Mouse (Mus musculus) midbrain, embryonic 12.5 days (tissue): Measurements from ENCODE around the gene Ezh1. TPM values are rescaled to one million over a fixed set of nuclear protein-coding genes. Genes with fewer than 3 reads are reported as not detected.

Source experiments
- ATAC-seq: fragments of 200-750 bp; cut with Nextera tagmentation; 2 replicates; pipeline ENCODE4 v1.8.0; 2017; ENCODE audit warnings: low read depth, moderate TSS enrichment, moderate library complexity; ENCODE audit not compliant: low FRiP score
- H3K27ac ChIP-seq: fragments of 300-500 bp; sonication (generic); replicated peaks from 2 replicates; pipeline ENCODE4 v1.5.1; 2016; ENCODE audit warnings: mild to moderate bottlenecking
- H3K27me3 ChIP-seq: fragments of 300-500 bp; sonication (generic); 2 replicates; pipeline ENCODE4 v1.6.1; 2016; ENCODE audit warnings: mild to moderate bottlenecking
- H3K36me3 ChIP-seq: fragments of 300-500 bp; sonication (generic); 2 replicates; pipeline ENCODE4 v1.6.1; 2016
- H3K4me1 ChIP-seq: fragments of 300-500 bp; sonication (generic); 2 replicates; pipeline ENCODE4 v1.6.1; 2016
- H3K4me2 ChIP-seq: fragments of 300-500 bp; sonication (generic); replicated peaks from 2 replicates; pipeline ENCODE4 v1.6.1; 2016; ENCODE audit warnings: mild to moderate bottlenecking, moderate library complexity
- H3K4me3 ChIP-seq: fragments of 300-500 bp; sonication (generic); 2 replicates; pipeline ENCODE4 v1.5.1; 2016; ENCODE audit warnings: mild to moderate bottlenecking
- H3K9ac ChIP-seq: fragments of 300-500 bp; sonication (generic); replicated peaks from 2 replicates; pipeline ENCODE4 v1.6.1; 2016; ENCODE audit warnings: mild to moderate bottlenecking, moderate library complexity
- H3K9me3 ChIP-seq: fragments of 300-500 bp; sonication (generic); 2 replicates; pipeline ENCODE4 v1.6.1; 2016; ENCODE audit warnings: mild to moderate bottlenecking
- WGBS: fragments of 180-500 bp; shearing (Covaris S2); methylation state at CpG from one replicate; pipeline ENCODE4 v1.1.7; 2016; 5-methylcytosine and 5-hydroxymethylcytosine counted together
- polyA plus RNA-seq: library from polyadenylated mRNA; unstranded; fragments of >200 nt; fragmentation: Nextera tagmentation; extraction: Ambion mirVana; gene quantifications from 2 replicates; pipeline ENCODE4 v1.2.1, GENCODE M21; 2016

Gene Ezh1
- polyA plus RNA-seq, 1 experiment from 2014 or later: 12.6 TPM

GRCm38 (mm10) chr11:101186526-101187247 lies 39.6 kb downstream of the Ezh1 start:
- Histone ChIP-seq H3K4me1 (peaks cover 18% of the 10 kb centered on the region), H3K27ac (no peak overlapping the region), H3K4me3 (no peak overlapping the region), H3K9ac (no peak overlapping the region), H3K36me3 (no peaks in the 10 kb centered on the region), H3K4me2 (no peak overlapping the region), H3K9me3 (no peaks in the 10 kb centered on the region), H3K27me3 (0 out of 2 replicates have a peak, but pooled peaks cover 13% of the 10 kb centered on the region)
- WGBS: 87% methylated on average over 27 of the region's 27 CpGs
- no peak for ATAC-seq

- ATAC-seq: no peak
- Histone ChIP-seq H3K9ac (no peak overlapping the region), H3K27me3 (peaks cover 14% of the 10 kb centered on the region; the same call in 1 of the 2 replicates), H3K4me2 (no peak overlapping the region), H3K9me3 (no peaks in the 10 kb centered on the region), H3K36me3 (no peaks in the 10 kb centered on the region), H3K4me1 (peaks cover 12% of the 10 kb centered on the region), H3K27ac (no peak overlapping the region), H3K4me3 (no peak overlapping the region)
- WGBS: 89% methylated on average over 4 of the region's 4 CpGs
Observed at GRCm38 (mm10) chr11:101185441-101185840, 40.8 kb downstream of the Ezh1 start.

GRCm38 (mm10) chr11:101184984-101185383 lies 41.3 kb downstream of the Ezh1 start:
- H3K27ac ChIP-seq: no peak overlapping the region
- no peak for ATAC-seq
- 89% methylated on average over 12 of the region's 12 CpGs for WGBS
- peaks cover 11% of the 10 kb centered on the region for H3K4me1 ChIP-seq
- no peak overlapping the region for H3K4me3 ChIP-seq
- peaks cover 18% of the 10 kb centered on the region; the same call in 1 of the 2 replicates for H3K27me3 ChIP-seq
- no peak overlapping the region for H3K4me2 ChIP-seq
- no peaks in the 10 kb centered on the region for H3K9me3 ChIP-seq
- H3K36me3 ChIP-seq: no peaks in the 10 kb centered on the region
- no peak overlapping the region for H3K9ac ChIP-seq

GRCm38 (mm10) chr11:101182771-101183517 lies 43.3 kb downstream of the Ezh1 start:
- no peaks in the 10 kb centered on the region for H3K9me3 ChIP-seq
- H3K27ac ChIP-seq: no peak overlapping the region
- ATAC-seq: no peak
- peaks cover 2% of the 10 kb centered on the region; the same call in 1 of the 2 replicates for H3K4me1 ChIP-seq
- no peak overlapping the region for H3K4me2 ChIP-seq
- H3K36me3 ChIP-seq: no peaks in the 10 kb centered on the region
- no peak overlapping the region for H3K4me3 ChIP-seq
- peaks cover 36% of the 10 kb centered on the region for H3K27me3 ChIP-seq
- WGBS: 81% methylated on average over 14 of the region's 14 CpGs
- 0 out of 2 replicates have a peak overlapping the region, but pooled peaks have one; percentile 24 for H3K9ac ChIP-seq

- H3K9me3 ChIP-seq: no peaks in the 10 kb centered on the region
- 93% methylated on average over 11 of the region's 11 CpGs for WGBS
- H3K4me3 ChIP-seq: no peak overlapping the region
- H3K27ac ChIP-seq: no peak overlapping the region
- no peaks in the 10 kb centered on the region for H3K36me3 ChIP-seq
- H3K9ac ChIP-seq: no peak overlapping the region
- ATAC-seq: no peak
- peaks cover 7% of the 10 kb centered on the region for H3K4me1 ChIP-seq
- H3K27me3 ChIP-seq: peaks cover 46% of the 10 kb centered on the region
- H3K4me2 ChIP-seq: no peak overlapping the region
Observed at GRCm38 (mm10) chr11:101181961-101182360, 44.3 kb downstream of the Ezh1 start.

GRCm38 (mm10) chr11:101180846-101181740 lies 45.2 kb downstream of the Ezh1 start:
- Histone ChIP-seq H3K9me3 (no peaks in the 10 kb centered on the region), H3K36me3 (no peaks in the 10 kb centered on the region), H3K4me3 (no peak overlapping the region), H3K27me3 (peaks cover 55% of the 10 kb centered on the region), H3K4me2 (no peak overlapping the region), H3K27ac (no peak overlapping the region), H3K9ac (no peak overlapping the region), H3K4me1 (peaks cover 16% of the 10 kb centered on the region)
- no peak for ATAC-seq
- WGBS: 44% methylated on average over 10 of the region's 10 CpGs

- H3K4me1 ChIP-seq: peaks cover 20% of the 10 kb centered on the region
- no peak overlapping the region for H3K27ac ChIP-seq
- H3K9ac ChIP-seq: no peak overlapping the region
- WGBS: 65% methylated on average over 17 of the region's 17 CpGs
- H3K27me3 ChIP-seq: peaks cover 63% of the 10 kb centered on the region
- no peaks in the 10 kb centered on the region for H3K36me3 ChIP-seq
- H3K4me2 ChIP-seq: no peak overlapping the region
- no peak for ATAC-seq
- no peak overlapping the region for H3K4me3 ChIP-seq
- no peaks in the 10 kb centered on the region for H3K9me3 ChIP-seq
Observed at GRCm38 (mm10) chr11:101180261-101180660, 46.0 kb downstream of the Ezh1 start.

- Histone ChIP-seq H3K27me3 (peaks cover 73% of the 10 kb centered on the region), H3K9ac (no peak overlapping the region), H3K4me2 (no peak overlapping the region), H3K9me3 (no peaks in the 10 kb centered on the region), H3K36me3 (no peaks in the 10 kb centered on the region), H3K27ac (no peak overlapping the region), H3K4me1 (peaks cover 28% of the 10 kb centered on the region), H3K4me3 (no peak overlapping the region)
- WGBS: 85% methylated on average over 15 of the region's 15 CpGs
- no peak for ATAC-seq
Observed at GRCm38 (mm10) chr11:101179306-101179705, 47.0 kb downstream of the Ezh1 start.

- WGBS: 51% methylated on average over 36 of the region's 36 CpGs
- ATAC-seq: no peak
- Histone ChIP-seq H3K4me2 (no peak overlapping the region), H3K36me3 (no peaks in the 10 kb centered on the region), H3K4me1 (peaks cover 37% of the 10 kb centered on the region), H3K9ac (no peak overlapping the region), H3K27me3 (peaks cover 78% of the 10 kb centered on the region), H3K9me3 (no peaks in the 10 kb centered on the region), H3K4me3 (no peak overlapping the region), H3K27ac (no peak overlapping the region)
Observed at GRCm38 (mm10) chr11:101178061-101179058, 47.9 kb downstream of the Ezh1 start.

- Histone ChIP-seq H3K36me3 (no peaks in the 10 kb centered on the region), H3K4me2 (peak overlapping the region; percentile 52), H3K4me3 (0 out of 2 replicates have a peak overlapping the region, but pooled peaks have one; percentile 35), H3K4me1 (peaks cover 48% of the 10 kb centered on the region), H3K27ac (no peak overlapping the region), H3K9me3 (no peaks in the 10 kb centered on the region), H3K9ac (no peak overlapping the region), H3K27me3 (peaks cover 80% of the 10 kb centered on the region)
- ATAC-seq: no peak
- WGBS: 24% methylated on average over 22 of the region's 22 CpGs
Observed at GRCm38 (mm10) chr11:101176933-101177773, 49.1 kb downstream of the Ezh1 start.
